Mouse (Mus musculus) forebrain, embryonic 12.5 days (tissue): Measurements from ENCODE around the gene Clrn1. TPM values are rescaled to one million over a fixed set of nuclear protein-coding genes. Genes with fewer than 3 reads are reported as not detected.

Source experiments
- polyA plus RNA-seq: library from polyadenylated mRNA; unstranded; fragments of >200 nt; fragmentation: Nextera tagmentation; extraction: Ambion mirVana; gene quantifications from 2 replicates; pipeline ENCODE4 v1.2.1, GENCODE M21; 2016

Gene Clrn1
- polyA plus RNA-seq, 1 experiment from 2014 or later = 0.22 TPM

Other genes with a start within 250 kb of the Clrn1 start
- 0.11 TPM in 1 of 2 replicates, not detected in the other for gene Erich6, start 248.1 kb downstream of the Clrn1 start, polyA plus RNA-seq
- gene Siah2, start 192.9 kb downstream of the Clrn1 start, polyA plus RNA-seq = 5.6 and 5.8 TPM in 2 replicates
- gene Mindy4b-ps, start 63.0 kb downstream of the Clrn1 start, polyA plus RNA-seq = not detected in 2 replicates
- 6.6 and 7.2 TPM in 2 replicates for gene Med12l, start 120.5 kb upstream of the Clrn1 start, polyA plus RNA-seq
- gene Gpr171, start 216.5 kb upstream of the Clrn1 start, polyA plus RNA-seq = 1.9 and 2.1 TPM in 2 replicates